Mouse (Mus musculus) cerebellum, adult 2 months (tissue): ENCODE results near the gene Tob1.

Source experiments
- CTCF ChIP-seq: fragments of 200-500 bp; IDR thresholded peaks from 2 replicates; pipeline ENCODE4 v1.5.1; 2011; ENCODE audit warnings: low read depth, mild to moderate bottlenecking, control low read depth, low read length, moderate library complexity, borderline replicate concordance; ENCODE audit not compliant: insufficient read depth
- POLR2A ChIP-seq: fragments of 200-500 bp; IDR thresholded peaks from 2 replicates; pipeline ENCODE4 v1.6.1; 2011; ENCODE audit warnings: low read length, control low read depth, borderline replicate concordance; ENCODE audit not compliant: insufficient read depth

DNA sequence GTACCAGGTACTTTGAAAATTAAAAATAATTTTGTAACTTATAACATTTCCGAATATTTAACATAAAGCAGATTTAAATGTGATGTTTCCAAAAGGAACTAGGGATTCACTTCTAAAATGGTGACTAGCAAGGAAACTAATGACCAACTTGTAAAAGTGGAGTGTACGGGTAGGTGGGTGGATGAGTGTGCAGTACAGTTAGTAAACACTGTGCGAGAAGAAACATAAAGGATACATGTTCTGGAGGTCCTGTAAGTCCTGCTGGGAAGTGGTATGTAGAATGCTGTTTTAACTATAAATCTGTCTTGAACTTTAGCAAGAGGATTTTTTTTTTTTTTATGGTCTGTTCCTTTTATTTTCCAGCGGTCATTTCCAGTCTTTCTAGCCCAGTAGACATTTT, 1.7 kb downstream of the Tob1 start:
- TF ChIP-seq CTCF (no peak), POLR2A (no peak)
